9 mouse cellular contexts compared by ENCODE assay signal in genomic region chr19:23274054-23274724, GRCm38 (mm10). TPM values are rescaled to one million over a fixed set of nuclear protein-coding genes. Genes with fewer than 3 reads are reported as not detected.
DNase-seq lines count a peak whose midpoint lies in the region; ATAC-seq and TF ChIP-seq lines count a peak whose summit lies in the region.
"Had no signal": no experiment of that assay in that cellular context is flagged by ENCODE, and none has a peak within 500 bp of the region (broad histone marks: within the 10 kb centered on the region; RNA-seq: fewer than 3 reads in every experiment).

No protein-coding gene starts in this region.

- peak overlapping the region; percentile 63 for H3K4me3 ChIP-seq in left cerebral cortex, adult 2 months
- H3K4me3 ChIP-seq in embryonic facial prominence, embryonic 14.5 days (ENCODE audit: low read depth, low read length), result peak overlapping the region; percentile 89
- H3K4me3 ChIP-seq in intestine, postnatal 0 days (ENCODE audit: low read depth, low read length), result peak overlapping the region; percentile 93
- H3K4me3 ChIP-seq in neural tube, embryonic 14.5 days (ENCODE audit: low read depth, low read length), result peak overlapping the region; percentile 88

- H3K27ac ChIP-seq in left cerebral cortex, adult 2 months, result no peak overlapping the region
- H3K27ac ChIP-seq in embryonic facial prominence, embryonic 14.5 days (replicated peaks; ENCODE audit: low read depth, low read length), result no peak overlapping the region; the same call in 1 of the 2 replicates
- H3K27ac ChIP-seq in intestine, postnatal 0 days (ENCODE audit: low read depth, low read length), result no peak overlapping the region
- H3K27ac ChIP-seq in neural tube, embryonic 14.5 days (ENCODE audit: low read depth, low read length), result no peak overlapping the region
- H3K27ac ChIP-seq: macrophage had no signal

- TF ChIP-seq CTCF in left cerebral cortex, adult 2 months (IDR thresholded peaks at IDR 0.05), result no peak; the same call in 1 of the 2 replicates
- no peak for TF ChIP-seq CTCF in intestine, postnatal 0 days (IDR thresholded peaks at IDR 0.05; ENCODE audit: low read depth)

- 69% methylated on average over 3 of the region's 4 CpGs for WGBS in embryonic facial prominence, embryonic 14.5 days
- 53% methylated on average over 4 of the region's 4 CpGs for WGBS in intestine, postnatal 0 days
- WGBS in neural tube, embryonic 14.5 days, result 58% methylated on average over 4 of the region's 4 CpGs

- H3K9ac ChIP-seq in embryonic facial prominence, embryonic 14.5 days (ENCODE audit: low read depth, low read length), result peak overlapping the region; percentile 94
- H3K9ac ChIP-seq in intestine, postnatal 0 days (ENCODE audit: low read depth, low read length), result no peak overlapping the region
- H3K9ac ChIP-seq in neural tube, embryonic 14.5 days (replicated peaks; ENCODE audit: low read depth, low read length), result peak overlapping the region; percentile 87; the same call in 1 of the 2 replicates

- peak; percentile 39 for ATAC-seq in embryonic facial prominence, embryonic 14.5 days (ENCODE audit: low read depth)
- peak; percentile 24; the same call in 1 of the 2 replicates for ATAC-seq in intestine, postnatal 0 days
- ATAC-seq in neural tube, embryonic 14.5 days (ENCODE audit: low read depth), result peak; percentile 42

- no peaks in the 10 kb centered on the region for H3K27me3 ChIP-seq in embryonic facial prominence, embryonic 14.5 days (replicated peaks; ENCODE audit: control insufficient read depth, insufficient read depth, low read length)
- no peaks in the 10 kb centered on the region for H3K27me3 ChIP-seq in intestine, postnatal 0 days (replicated peaks; ENCODE audit: control insufficient read depth, insufficient read depth, low read length)
- H3K27me3 ChIP-seq in neural tube, embryonic 14.5 days (ENCODE audit: control insufficient read depth, insufficient read depth, low read length), result no peaks in the 10 kb centered on the region

- peaks cover 9% of the 10 kb centered on the region for H3K4me1 ChIP-seq in embryonic facial prominence, embryonic 14.5 days (ENCODE audit: control insufficient read depth, insufficient read depth, low read length)
- no peaks in the 10 kb centered on the region for H3K4me1 ChIP-seq in intestine, postnatal 0 days (replicated peaks; ENCODE audit: control insufficient read depth, insufficient read depth, low read length)
- peaks cover 8% of the 10 kb centered on the region for H3K4me1 ChIP-seq in neural tube, embryonic 14.5 days (ENCODE audit: control insufficient read depth, insufficient read depth, low read length)

- peak overlapping the region; percentile 70 for H3K4me2 ChIP-seq in embryonic facial prominence, embryonic 14.5 days (ENCODE audit: low read depth, low read length)
- peak overlapping the region; percentile 86 for H3K4me2 ChIP-seq in intestine, postnatal 0 days (replicated peaks; ENCODE audit: low read depth)
- H3K4me2 ChIP-seq in neural tube, embryonic 14.5 days (ENCODE audit: low read depth, low read length), result peak overlapping the region; percentile 78

- 0 out of 2 replicates have a peak, but pooled peaks cover 3% of the 10 kb centered on the region for H3K36me3 ChIP-seq in embryonic facial prominence, embryonic 14.5 days (ENCODE audit: control insufficient read depth, insufficient read depth, low read length)
- no peaks in the 10 kb centered on the region for H3K36me3 ChIP-seq in intestine, postnatal 0 days (ENCODE audit: control insufficient read depth, insufficient read depth)
- H3K36me3 ChIP-seq in neural tube, embryonic 14.5 days (ENCODE audit: control insufficient read depth, insufficient read depth, low read length), result no peaks in the 10 kb centered on the region

- no peaks in the 10 kb centered on the region for H3K9me3 ChIP-seq in embryonic facial prominence, embryonic 14.5 days (ENCODE audit: control insufficient read depth, low read length)
- no peaks in the 10 kb centered on the region for H3K9me3 ChIP-seq in intestine, postnatal 0 days (ENCODE audit: control insufficient read depth)
- H3K9me3 ChIP-seq in neural tube, embryonic 14.5 days (ENCODE audit: control insufficient read depth, low read length), result no peaks in the 10 kb centered on the region

- DNase-seq in left cerebral cortex, adult 2 months (ENCODE audit: extremely low spot score in 1 of 2, low spot score in 2 of 2), result no peak
- no peak for DNase-seq in left cerebral cortex, adult 18-20 months (ENCODE audit: low spot score in 2 of 2)
- no peak for DNase-seq in embryonic facial prominence, embryonic 14.5 days (ENCODE audit: low spot score)
- DNase-seq in layer of hippocampus, postnatal 14 days (ENCODE audit: low spot score in 2 of 2), result no peak
- no peak for DNase-seq in gastrocnemius, postnatal 10 days
- DNase-seq in ovary, postnatal 10 days (ENCODE audit: low spot score), result no peak

- intact Hi-C loops in left cerebral cortex, adult 2 months (cut with DNase I), result no loop called here

RNA-seq across cellular contexts. Expression of gene Smc5, which starts 0.5 kb away (rescaled TPM):
- total RNA-seq in left cerebral cortex, adult 2 months (2021), result 10 to 100 TPM; 37.1 to 40.0 TPM
- total RNA-seq in left cerebral cortex, adult 18-20 months (2021), result 10 to 100 TPM; 28.4 to 35.6 TPM
- polyA plus RNA-seq in embryonic facial prominence, embryonic 14.5 days (2014; fragmentation: Nextera tagmentation; extraction: Ambion mirVana), result 31.2 and 33.5 TPM in 2 replicates
- polyA plus RNA-seq in intestine, postnatal 0 days (2015; fragmentation: Nextera tagmentation; extraction: Ambion mirVana), result 6.5 and 7.9 TPM in 2 replicates
- polyA plus RNA-seq in neural tube, embryonic 14.5 days (2014; fragmentation: Nextera tagmentation; extraction: Ambion mirVana), result 33.1 and 35.6 TPM in 2 replicates
- total RNA-seq in layer of hippocampus, postnatal 14 days (2021), result 10 to 100 TPM; 34.3 to 40.1 TPM
- total RNA-seq in gastrocnemius, postnatal 10 days (2021), result 10 to 100 TPM; 19.1 to 25.8 TPM
